ENCODE assay signal across 9 mouse cellular contexts in genomic region chr5:24751305-24752174, GRCm38 (mm10). TPM values are rescaled to one million over a fixed set of nuclear protein-coding genes. Genes with fewer than 3 reads are reported as not detected.
DNase-seq lines count a peak whose midpoint lies in the region; ATAC-seq and TF ChIP-seq lines count a peak whose summit lies in the region.
"Had no signal": no experiment of that assay in that cellular context is flagged by ENCODE, and none has a peak within 500 bp of the region (broad histone marks: within the 10 kb centered on the region; RNA-seq: fewer than 3 reads in every experiment).

No protein-coding gene starts in this region.

- H3K36me3 ChIP-seq in embryonic facial prominence, embryonic 13.5 days: no peaks in the 10 kb centered on the region
- H3K36me3 ChIP-seq in heart, embryonic 15.5 days: no peaks in the 10 kb centered on the region
- H3K36me3 ChIP-seq in kidney, postnatal 0 days (ENCODE audit: insufficient read depth, low read length): no peaks in the 10 kb centered on the region
- no peaks in the 10 kb centered on the region for H3K36me3 ChIP-seq in neural tube, embryonic 12.5 days

- 0 out of 2 replicates have a peak, but pooled peaks have one; percentile 14 for TF ChIP-seq CTCF in kidney, postnatal 0 days (IDR thresholded peaks at IDR 0.05; ENCODE audit: low read depth)

- peak; percentile 41 to 50 for DNase-seq in adrenal gland, adult 18-20 months (ENCODE audit: low spot score in 2 of 2)
- peak; percentile 95 for DNase-seq in kidney, postnatal 0 days (ENCODE audit: low spot score)
- DNase-seq in lung, adult 18-20 months: peak; percentile 60 to 73
- DNase-seq in thymus, postnatal 25 days: peak; percentile 68

- H3K4me1 ChIP-seq in embryonic facial prominence, embryonic 13.5 days: peaks cover 47% of the 10 kb centered on the region
- H3K4me1 ChIP-seq in heart, embryonic 15.5 days (replicated peaks): peaks cover 29% of the 10 kb centered on the region
- H3K4me1 ChIP-seq in kidney, postnatal 0 days (replicated peaks; ENCODE audit: insufficient read depth, low read length): peaks cover 38% of the 10 kb centered on the region
- peaks cover 26% of the 10 kb centered on the region for H3K4me1 ChIP-seq in neural tube, embryonic 12.5 days

- H3K9ac ChIP-seq in embryonic facial prominence, embryonic 13.5 days: peak overlapping the region; percentile 89
- H3K9ac ChIP-seq in heart, embryonic 15.5 days: peak overlapping the region; percentile 70
- H3K9ac ChIP-seq in kidney, postnatal 0 days (ENCODE audit: low read depth, low read length): peak overlapping the region; percentile 86
- H3K9ac ChIP-seq in neural tube, embryonic 12.5 days: peak overlapping the region; percentile 67

- H3K27ac ChIP-seq in embryonic facial prominence, embryonic 13.5 days: peak overlapping the region; percentile 97
- peak overlapping the region; percentile 89 for H3K27ac ChIP-seq in heart, embryonic 15.5 days
- peak overlapping the region; percentile 97 for H3K27ac ChIP-seq in kidney, postnatal 0 days
- H3K27ac ChIP-seq in neural tube, embryonic 12.5 days: peak overlapping the region; percentile 23; the same call in 1 of the 2 replicates

- H3K27me3 ChIP-seq in embryonic facial prominence, embryonic 13.5 days: no peaks in the 10 kb centered on the region
- no peaks in the 10 kb centered on the region for H3K27me3 ChIP-seq in heart, embryonic 15.5 days
- no peaks in the 10 kb centered on the region for H3K27me3 ChIP-seq in kidney, postnatal 0 days (ENCODE audit: insufficient read depth, low read length)
- no peaks in the 10 kb centered on the region for H3K27me3 ChIP-seq in neural tube, embryonic 12.5 days (replicated peaks)

- ATAC-seq in CD4-positive, CD25-positive, alpha-beta regulatory T cell, adult 4 months: peak; percentile 79
- ATAC-seq in embryonic facial prominence, embryonic 13.5 days (ENCODE audit: insufficient number of reproducible peaks, insufficient read depth, low FRiP score, low TSS enrichment, low read depth): peak; percentile 34
- ATAC-seq in heart, embryonic 15.5 days (replicated peaks; ENCODE audit: insufficient number of reproducible peaks, insufficient read depth, low FRiP score, low read depth): peak; percentile 62
- ATAC-seq in kidney, postnatal 0 days (replicated peaks; ENCODE audit: low FRiP score, low read depth): peak; percentile 73
- peak; percentile 67 for ATAC-seq in neural tube, embryonic 12.5 days (ENCODE audit: low FRiP score, low read depth)

- 1% methylated on average over 25 of the region's 25 CpGs for WGBS in embryonic facial prominence, embryonic 13.5 days
- 2% methylated on average over 24 of the region's 25 CpGs for WGBS in heart, embryonic 15.5 days
- under 1% methylated on average over 25 of the region's 25 CpGs for WGBS in kidney, postnatal 0 days
- WGBS in neural tube, embryonic 12.5 days: 4% methylated on average over 25 of the region's 25 CpGs

- H3K9me3 ChIP-seq in embryonic facial prominence, embryonic 13.5 days: no peaks in the 10 kb centered on the region
- H3K9me3 ChIP-seq in heart, embryonic 15.5 days (replicated peaks): no peaks in the 10 kb centered on the region
- no peaks in the 10 kb centered on the region for H3K9me3 ChIP-seq in kidney, postnatal 0 days (replicated peaks; ENCODE audit: low read length)
- no peaks in the 10 kb centered on the region for H3K9me3 ChIP-seq in neural tube, embryonic 12.5 days

- peak overlapping the region; percentile 60 for H3K4me3 ChIP-seq in embryonic facial prominence, embryonic 13.5 days
- peak overlapping the region; percentile 53 for H3K4me3 ChIP-seq in heart, embryonic 15.5 days
- peak overlapping the region; percentile 43 for H3K4me3 ChIP-seq in kidney, postnatal 0 days (replicated peaks; ENCODE audit: low read depth, low read length)
- peak overlapping the region; percentile 51 for H3K4me3 ChIP-seq in neural tube, embryonic 12.5 days

- H3K4me2 ChIP-seq in embryonic facial prominence, embryonic 13.5 days: peak overlapping the region; percentile 84
- peak overlapping the region; percentile 74 for H3K4me2 ChIP-seq in heart, embryonic 15.5 days
- peak overlapping the region; percentile 83 for H3K4me2 ChIP-seq in kidney, postnatal 0 days (ENCODE audit: low read length)
- peak overlapping the region; percentile 89 for H3K4me2 ChIP-seq in neural tube, embryonic 12.5 days (replicated peaks)

RNA-seq across cellular contexts. Expression of gene Crygn, which starts 6.3 kb away (rescaled TPM):
- 1 to 10 TPM in 1 of 2 experiments, not detected in 1; 1.8 TPM for polyA plus RNA-seq in CD4-positive, CD25-positive, alpha-beta regulatory T cell, adult 4 months (2017; shearing (Covaris generic))
- total RNA-seq in adrenal gland, adult 18-20 months (2021): 1 to 10 TPM in 1 of 2 experiments, not detected in 1; 2.3 TPM
- 1.1 and 2.8 TPM in 2 replicates for polyA plus RNA-seq in embryonic facial prominence, embryonic 13.5 days (2015; fragmentation: Nextera tagmentation; extraction: Ambion mirVana)
- 2.5 TPM in 1 of 2 replicates, not detected in the other for polyA plus RNA-seq in heart, embryonic 15.5 days (2015; fragmentation: Nextera tagmentation; extraction: Ambion mirVana)
- 5.8 and 7.1 TPM in 2 replicates for polyA plus RNA-seq in kidney, postnatal 0 days (2015; fragmentation: Nextera tagmentation; extraction: Ambion mirVana)
- polyA plus RNA-seq in neural tube, embryonic 12.5 days (2016; fragmentation: Nextera tagmentation; extraction: Ambion mirVana): 1.9 TPM in 1 of 2 replicates, not detected in the other

RNA-seq across cellular contexts. Expression of gene Wdr86, which starts 21.0 kb away (rescaled TPM):
- under 1 TPM; 0.39 to 0.91 TPM for polyA plus RNA-seq in CD4-positive, CD25-positive, alpha-beta regulatory T cell, adult 4 months (2017; shearing (Covaris generic))
- total RNA-seq in adrenal gland, adult 18-20 months (2021): 1 to 10 TPM in 1 of 2 experiments, under 1 TPM in 1; 0.42 to 1.1 TPM
- 73.1 and 77.5 TPM in 2 replicates for polyA plus RNA-seq in embryonic facial prominence, embryonic 13.5 days (2015; fragmentation: Nextera tagmentation; extraction: Ambion mirVana)
- 4.6 and 8.1 TPM in 2 replicates for polyA plus RNA-seq in heart, embryonic 15.5 days (2015; fragmentation: Nextera tagmentation; extraction: Ambion mirVana)
- 21.3 and 21.9 TPM in 2 replicates for polyA plus RNA-seq in kidney, postnatal 0 days (2015; fragmentation: Nextera tagmentation; extraction: Ambion mirVana)
- polyA plus RNA-seq in neural tube, embryonic 12.5 days (2016; fragmentation: Nextera tagmentation; extraction: Ambion mirVana): 8.7 and 8.8 TPM in 2 replicates
- total RNA-seq: gastrocnemius, postnatal 36 days had no signal

Comparison
In these comparisons a context has a peak if more than half of its experiments do, and no peak if none do; other contexts are left out.
1. Peak in every context shown above with its lines: DNase-seq, ATAC-seq, H3K4me3 ChIP-seq and H3K27ac ChIP-seq.
2. H3K27ac ChIP-seq: peak in every context shown above with its lines; median percentile 97 in embryonic facial prominence, embryonic 13.5 days; 97 in kidney, postnatal 0 days; 89 in heart, embryonic 15.5 days; 23 in neural tube, embryonic 12.5 days.